Mouse (Mus musculus) ZHBTc4 (cell line): Measurements from ENCODE around the gene Chsy1.
A peak's percentile ranks its signal among the peaks of the same experiment; 100 is the strongest.

ENCODE experiments used
- DNase-seq: peaks from one replicate; pipeline ENCODE4 v3.0.0-alpha.2; 2011; ENCODE audit warnings: low read depth, low spot score

The Chsy1 gene

GRCm38 (mm10) chr7:66176256-66176655 lies 66.9 kb downstream of the Chsy1 start:
- DNase-seq, result no peak

GRCm38 (mm10) chr7:66176929-66177328 lies 67.6 kb downstream of the Chsy1 start:
- DNase-seq, result no peak

- DNase-seq, result no peak
Measured at GRCm38 (mm10) chr7:66178101-66178500, 68.8 kb downstream of the Chsy1 start.

- peak; percentile 25 for DNase-seq
Measured at GRCm38 (mm10) chr7:66179120-66179581, 69.8 kb downstream of the Chsy1 start.

- no peak for DNase-seq
Measured at GRCm38 (mm10) chr7:66179711-66180110, 70.4 kb downstream of the Chsy1 start.

GRCm38 (mm10) chr7:66180260-66180659 lies 70.9 kb downstream of the Chsy1 start:
- no peak for DNase-seq

GRCm38 (mm10) chr7:66180711-66181365 lies 71.5 kb downstream of the Chsy1 start:
- DNase-seq, result no peak

- peak; percentile 48 for DNase-seq
Measured at GRCm38 (mm10) chr7:66182075-66182715, 72.9 kb downstream of the Chsy1 start.

GRCm38 (mm10) chr7:66183404-66183803 lies 74.1 kb downstream of the Chsy1 start:
- DNase-seq, result peak; percentile 13

GRCm38 (mm10) chr7:66184026-66184425 lies 74.7 kb downstream of the Chsy1 start:
- no peak for DNase-seq

GRCm38 (mm10) chr7:66185370-66185769 lies 76.1 kb downstream of the Chsy1 start:
- DNase-seq, result no peak

- DNase-seq, result no peak
Measured at GRCm38 (mm10) chr7:66187581-66188231, 78.4 kb downstream of the Chsy1 start.

- DNase-seq, result peak; percentile 35
Measured at GRCm38 (mm10) chr7:66190385-66190784, 81.1 kb downstream of the Chsy1 start.

- DNase-seq, result no peak
Measured at GRCm38 (mm10) chr7:66194511-66194910, 85.2 kb downstream of the Chsy1 start.

GRCm38 (mm10) chr7:66195881-66196280 lies 86.6 kb downstream of the Chsy1 start:
- no peak for DNase-seq

- no peak for DNase-seq
Measured at GRCm38 (mm10) chr7:66196609-66197445, 87.5 kb downstream of the Chsy1 start.

- DNase-seq, result no peak
Measured at GRCm38 (mm10) chr7:66198416-66198815, 89.1 kb downstream of the Chsy1 start.

GRCm38 (mm10) chr7:66199391-66199831 lies 90.1 kb downstream of the Chsy1 start:
- DNase-seq, result no peak

- no peak for DNase-seq
Measured at GRCm38 (mm10) chr7:66200383-66200782, 91.1 kb downstream of the Chsy1 start.

- no peak for DNase-seq
Measured at GRCm38 (mm10) chr7:66200791-66201450, 91.6 kb downstream of the Chsy1 start.

GRCm38 (mm10) chr7:66201657-66202056 lies 92.3 kb downstream of the Chsy1 start:
- DNase-seq, result no peak
